Mouse (Mus musculus): ENCODE measurements around the gene Rom1. TPM values are rescaled to one million over a fixed set of nuclear protein-coding genes. Genes with fewer than 3 reads are reported as not detected.
"Not testable (repeated sequence)": the region's sequence is repeated elsewhere in the genome, so short reads cannot be mapped to it uniquely, and the experiment has no call there.

The Rom1 gene
- polyA plus RNA-seq, 1 experiment from 2014 or later, result 2.3 TPM

- peaks cover 28% of the 10 kb centered on the region for H3K36me3 ChIP-seq
- no peak overlapping the region; the same call in 1 of the 2 replicates for H3K9ac ChIP-seq
- H3K4me2 ChIP-seq (replicated peaks), result peak overlapping the region; percentile 71
- peak overlapping the region; percentile 83 for H3K4me3 ChIP-seq
- no peaks in the 10 kb centered on the region for H3K27me3 ChIP-seq (replicated peaks)
- peaks cover 13% of the 10 kb centered on the region for H3K4me1 ChIP-seq
- no peak for ATAC-seq (ENCODE audit: low FRiP score, low read depth)
- WGBS, result 54% methylated on average over 6 of the region's 6 CpGs
- H3K9me3 ChIP-seq, result no peaks in the 10 kb centered on the region
- H3K27ac ChIP-seq, result 0 out of 2 replicates have a peak overlapping the region, but pooled peaks have one; percentile 75
These were observed 9.5 kb downstream of the Rom1 start for GRCm38 (mm10) chr19:8919684-8920072.

GRCm38 (mm10) chr19:8919000-8919399 lies 10.2 kb downstream of the Rom1 start:
- no peaks in the 10 kb centered on the region for H3K9me3 ChIP-seq
- no peak for ATAC-seq (ENCODE audit: low FRiP score, low read depth)
- peaks cover 34% of the 10 kb centered on the region for H3K36me3 ChIP-seq
- H3K9ac ChIP-seq, result no peak overlapping the region
- H3K27me3 ChIP-seq (replicated peaks), result no peaks in the 10 kb centered on the region
- 95% methylated on average over 3 of the region's 3 CpGs for WGBS
- H3K4me3 ChIP-seq, result no peak overlapping the region
- peaks cover 13% of the 10 kb centered on the region for H3K4me1 ChIP-seq
- H3K4me2 ChIP-seq (replicated peaks), result no peak overlapping the region
- no peak overlapping the region for H3K27ac ChIP-seq

GRCm38 (mm10) chr19:8914212-8914611 lies 14.9 kb downstream of the Rom1 start:
- Histone ChIP-seq H3K36me3 (peaks cover 79% of the 10 kb centered on the region), H3K4me1 (no peaks in the 10 kb centered on the region), H3K27me3 (replicated peaks) (no peaks in the 10 kb centered on the region), H3K9ac (no peak overlapping the region), H3K4me2 (replicated peaks) (no peak overlapping the region), H3K27ac (no peak overlapping the region), H3K4me3 (no peak overlapping the region), H3K9me3 (no peaks in the 10 kb centered on the region)
- ATAC-seq (ENCODE audit: low FRiP score, low read depth), result no peak
- WGBS, result 94% methylated on average over 3 of the region's 3 CpGs

DNA sequence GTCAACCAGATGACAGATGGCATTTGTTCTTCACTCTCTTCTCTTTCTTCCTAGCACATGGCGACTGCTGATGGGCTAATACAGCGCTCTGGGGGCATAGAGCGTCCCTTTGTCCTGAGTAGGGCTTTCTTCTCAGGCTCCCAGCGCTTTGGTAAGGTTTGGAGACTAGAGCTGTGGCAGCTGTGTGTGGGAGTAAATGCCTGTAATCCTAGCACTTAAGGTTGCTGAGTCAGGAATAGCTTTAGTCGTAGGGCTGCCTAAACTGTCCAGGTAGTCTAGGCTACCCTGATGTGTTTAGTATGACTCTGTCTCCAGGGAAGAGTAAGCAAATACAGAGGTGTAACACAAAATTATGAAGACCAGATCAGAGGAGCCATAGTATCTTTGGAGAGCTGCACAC lies 17.3 kb downstream of the Rom1 start:
- Histone ChIP-seq H3K4me1 (no peaks in the 10 kb centered on the region), H3K4me2 (replicated peaks) (no peak overlapping the region), H3K36me3 (peaks cover 100% of the 10 kb centered on the region), H3K27me3 (replicated peaks) (no peaks in the 10 kb centered on the region), H3K9ac (no peak overlapping the region), H3K4me3 (no peak overlapping the region), H3K27ac (no peak overlapping the region), H3K9me3 (no peaks in the 10 kb centered on the region)
- 96% methylated on average over 5 of the region's 5 CpGs for WGBS
- no peak for ATAC-seq (ENCODE audit: low FRiP score, low read depth)

DNA sequence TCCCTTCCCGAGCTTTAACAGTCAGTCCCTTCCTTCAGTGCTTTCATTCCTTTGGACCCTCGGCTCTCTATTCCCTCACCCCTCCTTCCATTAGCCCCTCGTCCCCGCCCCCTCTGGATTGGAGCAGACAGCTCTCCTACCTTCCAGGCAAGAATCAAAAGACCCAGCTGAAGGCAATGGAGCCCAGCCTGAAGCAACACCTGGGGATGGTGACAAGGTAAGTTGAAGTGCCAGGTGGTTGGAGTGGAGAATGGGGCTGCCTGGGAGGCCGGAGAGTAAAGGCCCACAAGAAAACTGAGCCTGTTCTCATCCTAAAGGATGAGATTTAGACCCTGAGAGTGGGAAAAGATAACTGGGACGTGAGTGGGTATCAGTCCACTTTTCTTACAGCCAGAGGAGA lies 20.6 kb downstream of the Rom1 start:
- no peak for ATAC-seq (ENCODE audit: low FRiP score, low read depth)
- H3K27ac ChIP-seq, result no peak overlapping the region
- H3K4me1 ChIP-seq, result no peaks in the 10 kb centered on the region
- no peaks in the 10 kb centered on the region for H3K9me3 ChIP-seq
- peaks cover 97% of the 10 kb centered on the region for H3K36me3 ChIP-seq
- no peaks in the 10 kb centered on the region for H3K27me3 ChIP-seq (replicated peaks)
- H3K4me3 ChIP-seq, result no peak overlapping the region
- no peak overlapping the region for H3K4me2 ChIP-seq (replicated peaks)
- 92% methylated on average over 6 of the region's 6 CpGs for WGBS
- H3K9ac ChIP-seq, result no peak overlapping the region

DNA sequence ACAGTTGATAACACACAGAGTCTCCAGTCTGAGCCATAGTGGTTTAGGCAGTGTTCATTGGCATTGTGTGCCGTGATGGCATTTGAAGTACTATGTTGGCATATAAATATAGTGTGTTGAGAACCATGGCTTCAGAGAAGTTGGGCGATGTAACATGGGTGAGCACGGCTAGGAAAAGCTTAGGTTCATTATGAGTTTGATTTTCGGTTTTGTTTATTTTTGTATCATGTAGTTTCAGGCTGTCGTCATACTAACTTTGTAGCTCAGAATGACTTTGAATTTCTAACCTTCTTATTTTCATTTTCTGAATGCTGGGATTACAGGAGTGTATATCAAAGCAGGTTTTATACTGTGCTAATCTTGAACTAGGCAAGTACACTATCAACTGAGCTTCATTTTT lies 25.7 kb downstream of the Rom1 start:
- 96% methylated on average over 5 of the region's 5 CpGs for WGBS
- no peaks in the 10 kb centered on the region for H3K27me3 ChIP-seq (replicated peaks)
- ATAC-seq (ENCODE audit: low FRiP score, low read depth), result no peak
- H3K4me2 ChIP-seq (replicated peaks), result no peak overlapping the region
- H3K36me3 ChIP-seq, result peaks cover 61% of the 10 kb centered on the region
- H3K4me3 ChIP-seq, result no peak overlapping the region
- H3K9ac ChIP-seq, result no peak overlapping the region
- H3K4me1 ChIP-seq, result peaks cover 7% of the 10 kb centered on the region
- no peak overlapping the region for H3K27ac ChIP-seq
- no peaks in the 10 kb centered on the region for H3K9me3 ChIP-seq

DNA sequence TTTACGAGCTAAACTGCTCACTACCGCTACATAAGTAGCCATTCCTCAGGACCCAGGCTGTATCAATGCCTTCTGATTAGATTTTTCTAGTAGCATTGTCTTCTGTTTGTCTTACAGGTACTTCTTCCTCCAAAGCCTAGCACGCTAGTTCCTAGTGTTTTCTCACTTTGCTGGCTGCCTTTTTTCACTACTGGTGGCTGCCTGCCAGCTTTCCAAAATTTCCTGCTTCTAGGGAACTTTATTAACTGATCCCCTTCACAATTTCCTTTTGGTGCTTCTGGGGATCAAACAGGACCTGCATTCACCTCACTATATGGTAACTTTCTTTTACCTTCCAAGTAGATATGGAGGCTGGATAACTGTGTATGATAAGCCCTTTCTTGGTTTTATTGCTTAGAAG lies 30.1 kb downstream of the Rom1 start:
- Histone ChIP-seq H3K27me3 (replicated peaks) (no peaks in the 10 kb centered on the region), H3K36me3 (peaks cover 40% of the 10 kb centered on the region), H3K4me2 (replicated peaks) (peak overlapping the region; percentile 86), H3K4me3 (peak overlapping the region; percentile 94), H3K4me1 (peaks cover 28% of the 10 kb centered on the region), H3K9ac (peak overlapping the region; percentile 93; the same call in 1 of the 2 replicates), H3K27ac (no peak overlapping the region), H3K9me3 (no peaks in the 10 kb centered on the region)
- 69% methylated on average over 3 of the region's 3 CpGs for WGBS
- ATAC-seq (ENCODE audit: low FRiP score, low read depth), result no peak

DNA sequence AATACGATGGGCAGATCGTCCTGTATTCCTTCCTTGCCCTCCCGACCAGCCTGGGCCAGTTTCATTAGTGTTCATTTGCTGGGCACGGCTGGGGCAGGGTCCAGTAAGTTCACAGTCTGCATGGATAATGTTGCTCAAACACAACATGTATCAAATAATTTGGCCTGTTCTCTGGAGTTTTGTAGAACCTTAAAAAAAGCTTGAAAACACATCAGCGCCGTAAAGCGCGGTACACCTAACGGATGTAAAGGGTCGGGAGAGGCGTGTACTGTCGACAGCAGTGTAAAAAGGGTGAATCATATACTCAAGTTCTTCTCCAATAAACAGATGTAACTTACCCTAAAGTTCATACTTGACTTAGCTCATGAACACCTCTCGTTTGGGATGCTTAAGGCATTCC lies 30.6 kb downstream of the Rom1 start:
- H3K27ac ChIP-seq, result no peak overlapping the region
- H3K27me3 ChIP-seq (replicated peaks), result no peaks in the 10 kb centered on the region
- no peak for ATAC-seq (ENCODE audit: low FRiP score, low read depth)
- H3K9me3 ChIP-seq, result no peaks in the 10 kb centered on the region
- H3K4me1 ChIP-seq, result peaks cover 33% of the 10 kb centered on the region
- 14% methylated on average over 13 of the region's 13 CpGs for WGBS
- H3K4me3 ChIP-seq, result peak overlapping the region; percentile 94
- H3K36me3 ChIP-seq, result peaks cover 35% of the 10 kb centered on the region
- peak overlapping the region; percentile 86 for H3K4me2 ChIP-seq (replicated peaks)
- H3K9ac ChIP-seq, result peak overlapping the region; percentile 93

DNA sequence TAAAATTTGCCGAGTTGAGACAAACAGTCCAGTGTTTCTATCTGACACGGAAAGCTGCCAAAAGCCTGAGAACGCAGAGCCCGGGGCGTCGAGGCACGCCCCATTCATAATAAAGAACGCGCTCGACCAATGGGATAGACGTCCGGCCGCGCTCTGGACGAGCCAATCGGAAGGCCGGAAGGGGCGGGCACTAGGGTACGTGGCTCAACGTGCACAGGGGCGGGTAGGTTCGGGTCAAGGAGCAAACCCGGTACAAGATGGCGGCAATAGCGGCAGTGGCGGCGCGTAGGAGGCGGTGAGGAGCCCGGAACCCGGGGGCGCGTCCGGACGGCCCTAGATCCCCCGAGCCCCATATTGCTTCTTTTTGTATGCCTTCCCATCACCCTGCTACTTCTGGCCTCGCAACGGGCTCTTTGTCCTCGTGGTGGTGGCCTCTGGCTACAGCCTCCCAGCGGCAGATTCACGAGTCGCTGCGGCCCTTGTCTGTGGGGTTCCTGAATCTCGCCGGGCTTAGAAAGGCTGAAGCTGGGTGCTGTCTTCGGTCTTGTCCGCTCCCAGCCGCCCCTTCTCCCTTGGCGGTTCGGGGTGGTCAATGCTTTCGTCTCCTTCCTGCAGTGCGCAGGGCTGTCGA lies 31.2 kb downstream of the Rom1 start, which contains the start of gene Ganab:
TSS of gene Ganab (plus strand) at position 207 of the 631 bp plus-strand sequence.
- Histone ChIP-seq H3K9me3 (no peaks in the 10 kb centered on the region), H3K36me3 (peaks cover 30% of the 10 kb centered on the region), H3K27ac (peak within 1 kb of the TSS; percentile 62), H3K9ac (peak within 1 kb of the TSS; percentile 93), H3K4me3 (peak within 1 kb of the TSS; percentile 94), H3K4me2 (replicated peaks) (peak within 1 kb of the TSS; percentile 86), H3K4me1 (peaks cover 34% of the 10 kb centered on the region), H3K27me3 (replicated peaks) (no peaks in the 10 kb centered on the region)
- peak; percentile 99 for ATAC-seq (ENCODE audit: low FRiP score, low read depth)
- under 1% methylated on average over 53 of the region's 53 CpGs for WGBS

GRCm38 (mm10) chr19:8897211-8897864 lies 31.8 kb downstream of the Rom1 start:
- peak overlapping the region; percentile 59 for H3K9ac ChIP-seq
- not testable (repeated sequence) for H3K9me3 ChIP-seq; H3K27me3 ChIP-seq (replicated peaks)
- peak; percentile 71 for ATAC-seq (ENCODE audit: low FRiP score, low read depth)
- 25% methylated on average over 21 of the region's 21 CpGs for WGBS
- peak overlapping the region; percentile 86 for H3K4me2 ChIP-seq (replicated peaks)
- H3K4me1 ChIP-seq, result peaks cover 34% of the 10 kb centered on the region
- H3K27ac ChIP-seq, result peak overlapping the region; percentile 62
- H3K36me3 ChIP-seq, result peaks cover 26% of the 10 kb centered on the region
- peak overlapping the region; percentile 94 for H3K4me3 ChIP-seq

DNA sequence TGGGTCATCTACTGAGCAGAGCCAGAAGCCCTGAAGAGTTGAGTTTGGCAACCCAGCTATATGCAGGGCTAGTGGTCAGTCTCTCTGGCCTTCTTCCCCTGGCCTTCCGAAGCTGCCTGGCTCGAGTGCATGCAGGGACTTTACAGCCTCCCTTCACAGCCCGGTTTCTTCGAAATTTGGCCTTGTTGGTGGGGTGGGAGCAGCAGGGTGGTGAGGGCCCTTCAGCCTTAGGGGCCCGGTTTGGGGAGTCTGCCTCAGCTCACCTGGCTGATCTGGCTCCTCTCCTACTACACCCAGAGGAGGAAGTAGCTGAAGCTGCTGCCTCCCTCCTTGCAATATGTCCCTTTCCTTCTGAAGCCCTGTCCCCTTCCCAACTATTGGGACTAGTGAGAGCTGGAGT lies 32.9 kb downstream of the Rom1 start:
- not testable (repeated sequence) for H3K27me3 ChIP-seq (replicated peaks); ATAC-seq (ENCODE audit: low FRiP score, low read depth); H3K9ac ChIP-seq; H3K9me3 ChIP-seq; H3K4me3 ChIP-seq; H3K27ac ChIP-seq
- peaks cover 34% of the 10 kb centered on the region for H3K4me1 ChIP-seq
- 88% methylated on average over 5 of the region's 5 CpGs for WGBS
- H3K4me2 ChIP-seq (replicated peaks), result peak overlapping the region; percentile 86
- peaks cover 20% of the 10 kb centered on the region for H3K36me3 ChIP-seq

- Histone ChIP-seq H3K4me1 (peaks cover 34% of the 10 kb centered on the region), H3K36me3 (peaks cover 27% of the 10 kb centered on the region), H3K4me2 (replicated peaks) (no peak overlapping the region), H3K27ac (no peak overlapping the region), H3K9me3 (no peaks in the 10 kb centered on the region), H3K27me3 (replicated peaks) (no peaks in the 10 kb centered on the region), H3K9ac (no peak overlapping the region), H3K4me3 (no peak overlapping the region)
- ATAC-seq (ENCODE audit: low FRiP score, low read depth), result no peak
- WGBS, result 93% methylated on average over 9 of the region's 9 CpGs
These were observed 33.7 kb downstream of the Rom1 start for GRCm38 (mm10) chr19:8895397-8895960.

Data from neural tube, embryonic 12.5 days (tissue).